12 mouse cellular contexts compared by ENCODE assay signal in genomic region chr3:142348816-142349631, GRCm38 (mm10). TPM values are rescaled to one million over a fixed set of nuclear protein-coding genes. Genes with fewer than 3 reads are reported as not detected.
DNase-seq lines count a peak whose midpoint lies in the region; ATAC-seq and TF ChIP-seq lines count a peak whose summit lies in the region.
"Had no signal": no experiment of that assay in that cellular context is flagged by ENCODE, and none has a peak within 500 bp of the region (broad histone marks: within the 10 kb centered on the region; RNA-seq: fewer than 3 reads in every experiment).

No protein-coding gene starts in this region.

- H3K27ac ChIP-seq in ES-E14 (ENCODE audit: insufficient read depth, low read depth, low read length, poor library complexity, severe bottlenecking) = peak overlapping the region; percentile 42; the same call in 1 of the 2 replicates
- peak overlapping the region; percentile 6; the same call in 1 of the 2 replicates for H3K27ac ChIP-seq in kidney, embryonic 16.5 days (ENCODE audit: low read length)
- peak overlapping the region; percentile 9; the same call in 1 of the 2 replicates for H3K27ac ChIP-seq in liver, embryonic 16.5 days (ENCODE audit: low read length)
- H3K27ac ChIP-seq: embryonic facial prominence, embryonic 12.5 days had no signal

- H3K9ac ChIP-seq in ES-E14 (ENCODE audit: insufficient read depth, low read depth, low read length, poor library complexity, severe bottlenecking) = no peak overlapping the region
- H3K9ac ChIP-seq in kidney, embryonic 16.5 days (replicated peaks; ENCODE audit: low read length) = no peak overlapping the region
- no peak overlapping the region for H3K9ac ChIP-seq in liver, embryonic 16.5 days (ENCODE audit: low read depth, low read length)
- H3K9ac ChIP-seq: embryonic facial prominence, embryonic 12.5 days; lung, embryonic 15.5 days had no signal

- no peaks in the 10 kb centered on the region for H3K27me3 ChIP-seq in kidney, embryonic 16.5 days (ENCODE audit: insufficient read depth, low read length)
- H3K27me3 ChIP-seq in liver, embryonic 16.5 days (ENCODE audit: control insufficient read depth, insufficient read depth, low read depth, low read length) = no peaks in the 10 kb centered on the region
- H3K27me3 ChIP-seq: embryonic facial prominence, embryonic 12.5 days; lung, embryonic 15.5 days had no signal

- H3K4me1 ChIP-seq in ES-E14 (ENCODE audit: control insufficient read depth in 2 of 2, insufficient read depth in 2 of 2, low read length in 2 of 2, poor library complexity in 1 of 2) = peaks cover 2 to 9% of the 10 kb centered on the region in 2 experiments; a peak in 3 of 4 replicates
- no peaks in the 10 kb centered on the region; the same call in 1 of the 2 replicates for H3K4me1 ChIP-seq in kidney, embryonic 16.5 days (ENCODE audit: insufficient read depth, low read length)
- H3K4me1 ChIP-seq in liver, embryonic 16.5 days (ENCODE audit: control insufficient read depth, low read depth, low read length) = no peaks in the 10 kb centered on the region; the same call in 1 of the 2 replicates

- H3K9me3 ChIP-seq in ES-E14 (ENCODE audit: control insufficient read depth, insufficient read depth, low read depth, low read length) = no peaks in the 10 kb centered on the region
- H3K9me3 ChIP-seq in kidney, embryonic 16.5 days (ENCODE audit: low read length) = no peaks in the 10 kb centered on the region
- no peaks in the 10 kb centered on the region for H3K9me3 ChIP-seq in liver, embryonic 16.5 days (replicated peaks; ENCODE audit: control insufficient read depth, low read length)
- H3K9me3 ChIP-seq: embryonic facial prominence, embryonic 12.5 days; lung, embryonic 15.5 days had no signal

- DNase-seq in ES-E14 (ENCODE audit: low read depth, low spot score) = peak; percentile 30
- peak; percentile 6 for DNase-seq in brain, adult 2 months (ENCODE audit: low read depth, low spot score)
- DNase-seq in adipocyte (ENCODE audit: low spot score) = no peak
- DNase-seq in cerebellum, adult 9-10 months = no peak
- DNase-seq in urinary bladder, adult 2 months (ENCODE audit: low spot score) = no peak
- DNase-seq: cerebellum, adult 2 months; gastrocnemius, postnatal 36 days had no signal

- in situ Hi-C loops in ES-E14 (cut with MboI; ENCODE audit: low sequenced_read_pairs in 2 of 2, unreplicated experiment in 2 of 2) = no loop called here

- ATAC-seq in kidney, embryonic 16.5 days (ENCODE audit: low FRiP score, low TSS enrichment) = peak; percentile 76
- peak; percentile 66; the same call in 1 of the 2 replicates for ATAC-seq in liver, embryonic 16.5 days (ENCODE audit: low read depth)
- ATAC-seq: forebrain, embryonic 14.5 days had no signal

- H3K4me3 ChIP-seq in ES-E14 (ENCODE audit: insufficient read depth in 1 of 2, low read depth in 1 of 2, low read length in 2 of 2, poor library complexity in 1 of 2, severe bottlenecking in 1 of 2) = no peak overlapping the region
- no peak overlapping the region for H3K4me3 ChIP-seq in kidney, embryonic 16.5 days (ENCODE audit: low read length)
- H3K4me3 ChIP-seq in liver, embryonic 16.5 days (ENCODE audit: low read depth, low read length) = no peak overlapping the region
- H3K4me3 ChIP-seq: embryonic facial prominence, embryonic 12.5 days; lung, embryonic 15.5 days had no signal

- WGBS in kidney, embryonic 16.5 days = 80% methylated on average over 5 of the region's 5 CpGs
- WGBS in liver, embryonic 16.5 days (ENCODE audit: insufficient replicate concordance) = 66% methylated on average over 5 of the region's 5 CpGs

- no peaks in the 10 kb centered on the region for H3K36me3 ChIP-seq in ES-E14 (ENCODE audit: control insufficient read depth, insufficient read depth, low read length, poor library complexity, severe bottlenecking)
- peaks cover 19% of the 10 kb centered on the region for H3K36me3 ChIP-seq in kidney, embryonic 16.5 days (ENCODE audit: insufficient read depth, low read length)
- H3K36me3 ChIP-seq in liver, embryonic 16.5 days (ENCODE audit: control insufficient read depth, insufficient read depth) = no peaks in the 10 kb centered on the region
- H3K36me3 ChIP-seq: lung, embryonic 15.5 days had no signal

- H3K4me2 ChIP-seq in kidney, embryonic 16.5 days (replicated peaks; ENCODE audit: low read depth, low read length) = no peak overlapping the region
- no peak overlapping the region for H3K4me2 ChIP-seq in liver, embryonic 16.5 days (ENCODE audit: low read depth, low read length)
- H3K4me2 ChIP-seq: embryonic facial prominence, embryonic 12.5 days; lung, embryonic 15.5 days had no signal

TF ChIP-seq in ES-E14, 5 proteins besides CTCF, POLR2A, EP300 and RAD21:
- TF ChIP-seq ZC3H11A (IDR thresholded peaks at IDR 0.05; ENCODE audit: borderline replicate concordance, low read depth, low read length) = no peak
- no peak for TF ChIP-seq CHD2 (IDR thresholded peaks at IDR 0.05; ENCODE audit: low read depth, low read length)
- no peak for TF ChIP-seq HCFC1 (IDR thresholded peaks at IDR 0.05; ENCODE audit: borderline replicate concordance, insufficient read depth, low read length)
- TF ChIP-seq ZNF384 (IDR thresholded peaks at IDR 0.05; ENCODE audit: low read depth, low read length) = no peak
- no peak for TF ChIP-seq MAFK (IDR thresholded peaks at IDR 0.05; ENCODE audit: insufficient read depth, low read depth, low read length)
TF ChIP-seq in ES-E14: peak in this region for 0.

RNA-seq across cellular contexts. Expression of gene Pdlim5, which starts 46.5 kb away (rescaled TPM):
- 24.7 and 38.8 TPM in 2 replicates for total RNA-seq in ES-E14 (2012; rRNA removed)
- polyA plus RNA-seq in kidney, embryonic 16.5 days (2015; fragmentation: Nextera tagmentation; extraction: Ambion mirVana) = 47.9 and 50.7 TPM in 2 replicates
- 13.3 and 14.7 TPM in 2 replicates for polyA plus RNA-seq in liver, embryonic 16.5 days (2015; fragmentation: Nextera tagmentation; extraction: Ambion mirVana)
- polyA plus RNA-seq in urinary bladder, adult 2 months (2012; rRNA removed) = 67.3 and 73.8 TPM in 2 replicates

Comparison
In these comparisons a context has a peak if more than half of its experiments do, and no peak if none do; other contexts are left out.
1. DNase-seq: peak in ES-E14 (single experiment) and brain, adult 2 months (single experiment); none in adipocyte (single experiment), cerebellum, adult 9-10 months (single experiment) and urinary bladder, adult 2 months (single experiment).
2. Peak in every context shown above with its lines, with median percentiles within 50 percentile points of each other: H3K27ac ChIP-seq.